Mouse (Mus musculus): ENCODE measurements around the gene Camk2g.

DNA sequence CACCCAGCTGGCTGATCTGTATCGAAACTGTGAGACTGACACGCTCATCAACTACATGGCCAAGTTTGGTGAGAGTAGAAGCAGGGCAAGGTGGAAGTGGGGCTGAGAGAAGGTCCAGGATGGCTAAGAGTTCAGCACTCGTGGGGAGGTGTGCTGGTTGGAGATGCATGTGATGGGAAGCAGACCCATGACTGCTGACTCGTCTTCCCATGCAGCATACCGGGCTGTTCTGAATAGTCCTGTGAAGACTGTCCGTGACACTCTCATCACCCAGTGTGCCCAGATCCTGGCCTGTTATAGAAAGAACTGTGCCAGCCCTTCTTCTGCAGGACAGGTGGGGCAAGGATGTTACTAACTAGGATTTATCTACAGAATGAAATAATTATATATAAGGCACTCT, 102.1 kb downstream of the Camk2g start:
- TF ChIP-seq CTCF (IDR thresholded peaks at IDR 0.05; ENCODE audit: extremely low read depth, insufficient read depth, low read length) (no peak), POLR2A (IDR thresholded peaks at IDR 0.05; ENCODE audit: extremely low read depth, insufficient read depth, low read length) (no peak)

All from cortical plate, adult 2 months (tissue).